Mouse (Mus musculus) gastrocnemius, adult 2 months (tissue): ENCODE data around the gene Uxs1. TPM values are rescaled to one million over a fixed set of nuclear protein-coding genes. Genes with fewer than 3 reads are reported as not detected.

ENCODE experiments used
- DNase-seq: peaks from one replicate; pipeline ENCODE4 v3.0.0; 2022
- H3K27ac ChIP-seq: fragments of 200-600 bp; 2 replicates; pipeline ENCODE4 v1.8.1; 2022; ENCODE audit warnings: mild to moderate bottlenecking
- H3K4me3 ChIP-seq: fragments of 200-600 bp; 2 replicates; pipeline ENCODE4 v1.8.1; 2022; ENCODE audit warnings: mild to moderate bottlenecking, moderate library complexity
- CTCF ChIP-seq: fragments of 200-600 bp; IDR thresholded peaks from 2 replicates; pipeline ENCODE4 v1.8.1; 2022; ENCODE audit warnings: antibody characterized with exemption, mild to moderate bottlenecking, moderate library complexity
- intact Hi-C: fragments of 180-260 bp; cut with DNase I; formaldehyde crosslinking; loops from one replicate; pipeline ENCODE4 v1.15.1; 2025
- total RNA-seq, 2 experiments: library from RNA; stranded (reverse); gene quantifications; 2 replicates each; pipeline ENCODE4 v1.2.3; 2021

The Uxs1 gene
- total RNA-seq, 2 experiments from 2014 or later = 9.2 to 10.0 TPM

- DNase-seq = no peak
- no peak for TF ChIP-seq CTCF
- Histone ChIP-seq H3K27ac (no peak overlapping the region), H3K4me3 (no peak overlapping the region)
- intact Hi-C loops = no loop called here
Observed at GRCm38 (mm10) chr1:43823406-43823805, 4.2 kb downstream of the Uxs1 start.

DNA sequence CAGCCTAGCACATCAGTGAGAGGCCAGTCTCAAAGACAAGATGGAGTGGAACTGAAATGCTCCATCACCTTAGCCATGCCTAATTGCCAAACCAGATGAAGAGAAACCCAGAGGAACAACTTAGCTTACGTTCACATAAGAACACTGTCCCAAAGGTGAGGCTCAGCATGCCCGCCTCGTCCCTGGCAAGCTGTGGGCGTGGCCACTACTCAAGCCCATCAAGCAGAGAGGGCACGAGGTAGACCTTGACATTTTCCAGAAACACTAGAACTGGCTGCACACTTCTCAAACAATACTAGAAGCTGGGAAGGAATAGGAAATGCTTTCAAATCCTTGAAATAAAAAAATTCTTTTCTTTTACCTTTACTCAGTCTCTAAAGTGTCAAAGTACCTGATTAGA lies 5.0 kb downstream of the Uxs1 start:
- Histone ChIP-seq H3K27ac (no peak overlapping the region), H3K4me3 (no peak overlapping the region)
- intact Hi-C loops = no loop called here
- TF ChIP-seq CTCF = no peak
- DNase-seq = no peak

DNA sequence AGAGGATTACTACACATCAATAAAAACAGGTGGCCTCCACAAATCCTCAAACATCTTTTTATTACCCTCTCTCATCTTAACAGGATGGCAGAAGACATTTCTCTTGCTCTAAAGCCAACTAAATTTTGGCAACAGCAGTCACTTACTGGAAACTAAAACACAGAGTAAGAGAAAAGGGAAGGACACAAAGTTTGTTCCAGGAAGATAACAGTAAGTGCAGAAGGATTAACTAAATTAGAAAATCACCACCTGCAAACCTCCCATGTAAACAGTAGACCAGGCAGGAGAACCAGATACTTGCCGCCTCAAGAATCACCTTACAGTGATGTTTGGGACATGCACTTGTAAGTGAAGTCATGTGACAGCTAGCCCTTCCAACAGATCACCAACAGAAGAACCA lies 5.8 kb downstream of the Uxs1 start:
- H3K27ac ChIP-seq = no peak overlapping the region
- no peak for TF ChIP-seq CTCF
- no peak for DNase-seq
- H3K4me3 ChIP-seq = no peak overlapping the region
- intact Hi-C loops = no loop called here

DNA sequence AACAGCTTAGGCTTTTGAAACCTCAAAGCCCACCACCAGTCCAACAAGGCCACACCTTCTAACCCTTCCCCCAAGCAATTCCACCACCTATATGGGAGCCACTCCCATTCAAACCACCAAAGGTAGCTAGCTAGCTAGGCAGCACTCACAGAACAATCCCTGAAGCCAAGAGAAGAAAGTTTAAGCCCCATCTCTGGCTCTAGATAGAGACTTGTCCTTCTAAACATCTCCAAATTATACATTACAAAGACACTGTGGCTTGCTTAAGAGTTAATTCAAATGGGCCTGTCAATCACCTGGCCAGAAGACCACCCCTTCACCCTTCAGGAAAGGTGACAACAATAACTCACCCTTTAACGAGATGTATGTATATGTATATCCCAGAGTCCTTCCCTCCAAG lies 7.0 kb downstream of the Uxs1 start:
- no peak for TF ChIP-seq CTCF
- Histone ChIP-seq H3K4me3 (no peak overlapping the region), H3K27ac (no peak overlapping the region)
- DNase-seq = no peak
- intact Hi-C loops = no loop called here

- no peak for DNase-seq
- H3K4me3 ChIP-seq = no peak overlapping the region
- TF ChIP-seq CTCF = no peak
Observed at GRCm38 (mm10) chr1:43819091-43819490, 8.5 kb downstream of the Uxs1 start.

GRCm38 (mm10) chr1:43818356-43818755 lies 9.2 kb downstream of the Uxs1 start:
- DNase-seq = no peak
- Histone ChIP-seq H3K4me3 (no peak overlapping the region), H3K27ac (no peak overlapping the region)
- no peak for TF ChIP-seq CTCF
- intact Hi-C loops = no loop called here

More at GRCm38 (mm10) chr1:43819091-43819490, 8.5 kb downstream of the Uxs1 start:
- intact Hi-C loops = no loop called here
- H3K27ac ChIP-seq = no peak overlapping the region

DNA sequence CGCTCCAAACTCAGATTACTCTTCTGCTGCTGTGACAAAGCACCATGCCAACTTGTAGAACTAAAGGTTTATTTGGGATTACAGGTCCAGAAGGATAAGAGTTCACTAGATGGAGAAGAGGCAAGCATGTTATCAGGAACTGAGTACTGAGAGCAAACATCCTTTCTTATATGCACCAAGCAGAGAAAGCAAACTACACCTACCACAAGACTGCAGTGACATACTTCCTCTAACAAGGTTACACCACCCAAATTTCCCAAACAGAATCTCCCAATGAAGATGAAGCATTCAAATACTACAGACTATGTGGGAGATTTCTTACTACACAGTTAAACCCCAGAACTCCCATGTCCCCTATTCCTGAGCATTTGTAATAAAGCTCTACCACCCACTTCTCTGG lies 15.8 kb downstream of the Uxs1 start:
- no peak overlapping the region for H3K27ac ChIP-seq
- no peak for TF ChIP-seq CTCF
- H3K4me3 ChIP-seq = no peak overlapping the region
- intact Hi-C loops = no loop called here
- DNase-seq = no peak

GRCm38 (mm10) chr1:43811055-43811454 lies 16.5 kb downstream of the Uxs1 start:
- intact Hi-C loops = no loop called here
- no peak for DNase-seq
- TF ChIP-seq CTCF = no peak
- Histone ChIP-seq H3K4me3 (no peak overlapping the region), H3K27ac (no peak overlapping the region)

GRCm38 (mm10) chr1:43809351-43809750 lies 18.2 kb downstream of the Uxs1 start:
- TF ChIP-seq CTCF = no peak
- H3K4me3 ChIP-seq = no peak overlapping the region
- intact Hi-C loops = no loop called here
- no peak overlapping the region for H3K27ac ChIP-seq
- no peak for DNase-seq

GRCm38 (mm10) chr1:43803906-43804474 lies 23.6 kb downstream of the Uxs1 start:
- no peak overlapping the region for H3K4me3 ChIP-seq
- no peak for TF ChIP-seq CTCF
- no peak overlapping the region for H3K27ac ChIP-seq
- intact Hi-C loops = no loop called here
- DNase-seq = no peak

DNA sequence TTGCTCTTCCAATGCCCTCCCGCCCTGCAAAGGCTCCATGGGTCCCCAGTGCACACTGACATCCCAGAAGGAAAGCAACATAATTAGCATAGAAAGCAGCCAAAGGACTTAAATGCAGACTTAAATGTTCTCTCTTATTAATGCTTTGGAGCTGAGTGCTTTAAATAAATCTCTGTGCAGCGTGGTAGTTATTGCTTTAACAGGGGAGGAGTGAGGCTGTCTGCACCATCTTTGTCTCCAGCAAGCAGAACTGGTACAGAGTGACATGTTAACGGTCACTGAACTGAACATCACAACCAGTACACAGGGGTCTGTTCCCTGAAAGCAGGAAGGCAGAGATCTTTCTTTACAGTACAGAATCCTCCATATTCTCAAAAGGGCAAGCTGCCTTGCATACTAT lies 29.6 kb downstream of the Uxs1 start:
- DNase-seq = no peak
- no peak overlapping the region for H3K4me3 ChIP-seq
- intact Hi-C loops = no loop called here
- TF ChIP-seq CTCF = no peak
- H3K27ac ChIP-seq = no peak overlapping the region

DNA sequence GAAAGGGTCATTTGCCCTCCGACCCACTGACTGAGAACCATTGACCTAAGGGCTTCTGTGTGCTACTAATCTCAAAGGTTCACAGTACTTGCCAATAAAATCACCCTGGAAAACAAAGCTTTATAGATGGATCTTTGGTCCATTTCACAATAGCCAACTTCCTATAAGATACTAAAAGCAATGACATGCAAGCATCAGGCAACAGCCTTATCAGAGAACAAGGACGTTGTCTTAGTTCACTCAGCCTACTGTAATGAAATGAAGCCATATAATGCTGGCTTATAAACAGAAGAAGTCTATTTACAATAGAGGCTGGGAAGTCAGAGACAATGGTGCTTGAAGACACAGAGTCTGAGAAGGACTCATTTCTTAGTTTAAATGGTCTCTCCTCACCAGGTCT lies 37.8 kb downstream of the Uxs1 start:
- H3K27ac ChIP-seq = no peak overlapping the region
- intact Hi-C loops = no loop called here
- TF ChIP-seq CTCF = no peak

DNA sequence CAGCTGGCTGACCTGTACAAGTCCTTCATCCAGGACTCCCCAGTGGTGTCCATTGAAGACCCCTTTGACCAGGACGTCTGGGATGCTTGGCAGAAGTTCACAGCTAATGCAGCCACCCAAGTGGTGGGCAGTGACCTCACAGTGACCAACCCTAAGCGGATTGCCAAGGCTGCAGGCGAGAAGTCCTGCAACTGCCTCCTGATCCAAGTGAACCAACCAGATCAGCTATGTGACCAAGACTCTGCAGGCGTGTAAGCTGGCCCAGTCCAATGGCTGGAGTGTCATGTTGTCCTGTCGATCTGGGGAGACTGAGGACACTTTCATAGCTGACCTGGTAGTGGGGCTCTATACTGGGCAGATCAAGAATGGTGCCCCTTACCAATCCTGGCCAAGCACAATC lies 40.9 kb downstream of the Uxs1 start:
- intact Hi-C loops = no loop called here
- no peak for DNase-seq
- TF ChIP-seq CTCF = no peak
- H3K4me3 ChIP-seq = no peak overlapping the region
- no peak overlapping the region for H3K27ac ChIP-seq

More for the DNA sequence above, 37.8 kb downstream of the Uxs1 start:
- no peak for DNase-seq
- no peak overlapping the region for H3K4me3 ChIP-seq

DNA sequence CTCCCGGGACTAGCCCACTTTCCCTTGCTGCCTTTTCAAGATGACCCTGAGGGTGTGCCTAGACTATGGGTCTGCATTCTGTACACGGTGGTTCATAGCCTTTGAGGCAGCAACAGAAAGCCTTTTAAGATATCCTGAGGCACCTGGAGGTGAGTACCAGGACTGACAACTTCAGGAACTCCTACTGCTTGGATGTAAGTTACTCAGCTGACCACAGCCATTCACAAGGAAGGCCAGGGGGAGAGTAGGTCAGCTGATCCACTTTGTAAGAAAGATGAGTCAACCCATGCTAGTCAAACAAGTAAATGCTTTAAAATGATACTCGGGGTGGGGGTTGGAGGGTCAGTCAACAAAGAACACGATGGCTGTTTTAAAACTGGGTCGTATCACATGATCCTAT lies 42.3 kb downstream of the Uxs1 start:
- no peak for DNase-seq
- Histone ChIP-seq H3K4me3 (no peak overlapping the region), H3K27ac (no peak overlapping the region)
- TF ChIP-seq CTCF = no peak
- intact Hi-C loops = no loop called here
